In genomic region chr9:27568372-27569053, GRCm38 (mm10) we compare ENCODE assay signal across 21 mouse cellular contexts.
DNase-seq lines count a peak whose midpoint lies in the region; ATAC-seq lines count a peak whose summit lies in the region.
"Had no signal": no experiment of that assay in that cellular context is flagged by ENCODE, and none has a peak within 500 bp of the region (broad histone marks: within the 10 kb centered on the region; RNA-seq: fewer than 3 reads in every experiment).

No protein-coding gene starts in this region.

- H3K9me3 ChIP-seq in hindbrain, embryonic 13.5 days, result no peaks in the 10 kb centered on the region
- H3K9me3 ChIP-seq in hindbrain, embryonic 11.5 days (ENCODE audit: control insufficient read depth, low read length), result no peaks in the 10 kb centered on the region
- H3K9me3 ChIP-seq: G1E; midbrain, embryonic 10.5 days; stomach, embryonic 15.5 days had no signal

- no peak overlapping the region for H3K4me3 ChIP-seq in hindbrain, embryonic 13.5 days
- H3K4me3 ChIP-seq in hindbrain, embryonic 11.5 days (ENCODE audit: low read depth, low read length), result no peak overlapping the region
- H3K4me3 ChIP-seq: erythroblast, embryonic 14.5 days; gastrocnemius, adult 2 months; midbrain, embryonic 10.5 days; stomach, embryonic 15.5 days had no signal

- H3K9ac ChIP-seq in hindbrain, embryonic 13.5 days, result no peak overlapping the region
- no peak overlapping the region for H3K9ac ChIP-seq in hindbrain, embryonic 11.5 days (ENCODE audit: low read depth, low read length)
- H3K9ac ChIP-seq: liver, embryonic 14.5 days; stomach, embryonic 15.5 days had no signal

- peaks cover 8% of the 10 kb centered on the region; the same call in 1 of the 2 replicates for H3K4me1 ChIP-seq in hindbrain, embryonic 13.5 days (replicated peaks)
- H3K4me1 ChIP-seq in hindbrain, embryonic 11.5 days (replicated peaks; ENCODE audit: control insufficient read depth, insufficient read depth, low read length), result no peaks in the 10 kb centered on the region
- H3K4me1 ChIP-seq: midbrain, embryonic 10.5 days; stomach, embryonic 15.5 days had no signal

- H3K4me2 ChIP-seq in hindbrain, embryonic 13.5 days, result no peak overlapping the region
- H3K4me2 ChIP-seq in hindbrain, embryonic 11.5 days (replicated peaks; ENCODE audit: low read depth, low read length), result no peak overlapping the region
- H3K4me2 ChIP-seq: heart, embryonic 11.5 days; stomach, embryonic 15.5 days had no signal

- DNase-seq in hindbrain, embryonic 11.5 days (ENCODE audit: low spot score), result no peak
- peak; percentile 11 for DNase-seq in right cerebral cortex, postnatal 4 days
- DNase-seq in right cerebral cortex, postnatal 25 days, result no peak
- DNase-seq in layer of hippocampus, adult 8-10 months (ENCODE audit: low spot score in 2 of 2), result peak; percentile 12 to 13
- DNase-seq in retina, postnatal 1 day, result peak; percentile 14
- no peak for DNase-seq in Muller cell, postnatal 12 days (ENCODE audit: inconsistent ontology term)
- DNase-seq in kidney, postnatal 4 days, result no peak
- DNase-seq: adrenal gland, postnatal 36 days; cerebellum, adult 11 months; gastrocnemius, adult 2 months; heart, postnatal 36 days; kidney, postnatal 14 days; lung, postnatal 10 days had no signal

- ATAC-seq in hindbrain, embryonic 13.5 days (ENCODE audit: low FRiP score), result no peak
- no peak for ATAC-seq in hindbrain, embryonic 11.5 days (ENCODE audit: low FRiP score)
- ATAC-seq: intestine, embryonic 16.5 days had no signal

- 77% methylated on average over 8 of the region's 8 CpGs for WGBS in hindbrain, embryonic 13.5 days
- WGBS in hindbrain, embryonic 11.5 days, result 82% methylated on average over 8 of the region's 8 CpGs

- no peaks in the 10 kb centered on the region for H3K27me3 ChIP-seq in hindbrain, embryonic 13.5 days
- no peaks in the 10 kb centered on the region for H3K27me3 ChIP-seq in hindbrain, embryonic 11.5 days (ENCODE audit: control insufficient read depth, insufficient read depth, low read length)
- H3K27me3 ChIP-seq: stomach, embryonic 15.5 days had no signal

- no peaks in the 10 kb centered on the region for H3K36me3 ChIP-seq in hindbrain, embryonic 13.5 days
- H3K36me3 ChIP-seq in hindbrain, embryonic 11.5 days (ENCODE audit: control insufficient read depth, insufficient read depth, low read length), result no peaks in the 10 kb centered on the region
- H3K36me3 ChIP-seq: G1E; midbrain, embryonic 10.5 days; stomach, embryonic 15.5 days had no signal

- H3K27ac ChIP-seq in hindbrain, embryonic 13.5 days, result peak overlapping the region; percentile 50; the same call in 1 of the 2 replicates
- H3K27ac ChIP-seq in hindbrain, embryonic 11.5 days (ENCODE audit: low read depth, low read length), result no peak overlapping the region
- H3K27ac ChIP-seq: gastrocnemius, adult 2 months; liver, embryonic 14.5 days; midbrain, embryonic 10.5 days; stomach, embryonic 15.5 days had no signal

Comparison
In these comparisons a context has a peak if more than half of its experiments do, and no peak if none do; other contexts are left out.
1. DNase-seq: peak in right cerebral cortex, postnatal 4 days (single experiment), layer of hippocampus, adult 8-10 months (2 of 2) and retina, postnatal 1 day (single experiment); none in hindbrain, embryonic 11.5 days (single experiment), right cerebral cortex, postnatal 25 days (single experiment), Muller cell, postnatal 12 days (single experiment) and kidney, postnatal 4 days (0 of 2).